Mouse (Mus musculus) embryonic fibroblast, embryonic 13.5 days (primary cell): ENCODE measurements around the gene Slc35f4.

Experiments used
- CTCF ChIP-seq: IDR thresholded peaks from 2 replicates; pipeline ENCODE4 v1.5.1; 2011; ENCODE audit warnings: mild to moderate bottlenecking, control low read depth, low read length, moderate library complexity, borderline replicate concordance; ENCODE audit not compliant: insufficient read depth
- POLR2A ChIP-seq: IDR thresholded peaks from 2 replicates; pipeline ENCODE4 v1.6.1; 2011; ENCODE audit warnings: low read depth, mild to moderate bottlenecking, control low read depth, low read length, moderate library complexity

DNA sequence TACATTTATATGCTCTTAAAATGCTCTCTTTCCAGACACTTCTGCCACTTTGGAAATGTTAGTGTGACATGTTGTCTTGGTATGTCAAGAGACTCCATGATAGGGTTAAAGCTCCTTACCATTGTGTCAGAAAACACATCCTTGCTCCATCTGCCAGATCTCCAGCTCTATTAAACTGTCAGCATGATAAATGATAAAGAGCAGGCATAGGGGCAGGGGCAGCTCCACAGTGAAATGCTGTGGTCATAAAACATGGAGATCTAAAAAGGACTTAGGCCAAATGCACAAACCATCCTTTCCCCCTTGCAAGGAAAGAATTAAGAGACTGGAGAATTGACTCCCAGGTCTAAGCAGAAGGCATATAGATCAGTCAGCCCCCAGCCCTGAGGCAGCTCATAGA is 42.5 kb upstream of the Slc35f4 start:
- TF ChIP-seq CTCF (no peak), POLR2A (no peak)
